Mouse (Mus musculus): Measurements from ENCODE around the gene Trak1. TPM values are rescaled to one million over a fixed set of nuclear protein-coding genes. Genes with fewer than 3 reads are reported as not detected.
A peak's percentile ranks its signal among the peaks of the same experiment; 100 is the strongest.

The Trak1 gene
- polyA plus RNA-seq, 1 experiment from 2014 or later, result 52.9 TPM

GRCm38 (mm10) chr9:121351388-121352078 lies 54.2 kb downstream of the Trak1 start:
- no peaks in the 10 kb centered on the region for H3K36me3 ChIP-seq
- no peak overlapping the region for H3K4me3 ChIP-seq (replicated peaks)
- H3K27me3 ChIP-seq (replicated peaks), result no peaks in the 10 kb centered on the region
- no peak overlapping the region for H3K4me2 ChIP-seq
- H3K27ac ChIP-seq (replicated peaks), result peak overlapping the region; percentile 58
- H3K9me3 ChIP-seq (replicated peaks), result no peaks in the 10 kb centered on the region
- H3K9ac ChIP-seq (replicated peaks), result no peak overlapping the region
- ATAC-seq (ENCODE audit: low FRiP score), result no peak
- H3K4me1 ChIP-seq, result peaks cover 77% of the 10 kb centered on the region
- 31% methylated on average over 9 of the region's 9 CpGs for WGBS

GRCm38 (mm10) chr9:121352131-121352606 lies 54.9 kb downstream of the Trak1 start:
- H3K9me3 ChIP-seq (replicated peaks), result no peaks in the 10 kb centered on the region
- ATAC-seq (ENCODE audit: low FRiP score), result no peak
- WGBS, result 22% methylated on average over 11 of the region's 11 CpGs

GRCm38 (mm10) chr9:121352726-121353125 lies 55.4 kb downstream of the Trak1 start:
- Histone ChIP-seq H3K27ac (replicated peaks) (peak overlapping the region; percentile 35; the same call in 1 of the 2 replicates), H3K9ac (replicated peaks) (no peak overlapping the region), H3K4me1 (peaks cover 72% of the 10 kb centered on the region), H3K4me3 (replicated peaks) (no peak overlapping the region), H3K9me3 (replicated peaks) (no peaks in the 10 kb centered on the region), H3K36me3 (no peaks in the 10 kb centered on the region), H3K4me2 (no peak overlapping the region), H3K27me3 (replicated peaks) (no peaks in the 10 kb centered on the region)
- ATAC-seq (ENCODE audit: low FRiP score), result no peak
- 77% methylated on average over 9 of the region's 9 CpGs for WGBS

More at GRCm38 (mm10) chr9:121352131-121352606, 54.9 kb downstream of the Trak1 start:
- H3K9ac ChIP-seq (replicated peaks), result no peak overlapping the region
- H3K4me3 ChIP-seq (replicated peaks), result no peak overlapping the region
- no peaks in the 10 kb centered on the region for H3K27me3 ChIP-seq (replicated peaks)
- peak overlapping the region; percentile 58; the same call in 1 of the 2 replicates for H3K27ac ChIP-seq (replicated peaks)
- H3K4me2 ChIP-seq, result no peak overlapping the region
- H3K4me1 ChIP-seq, result peaks cover 77% of the 10 kb centered on the region
- H3K36me3 ChIP-seq, result no peaks in the 10 kb centered on the region

- no peak for ATAC-seq (ENCODE audit: low FRiP score)
- no peak overlapping the region for H3K4me3 ChIP-seq (replicated peaks)
- H3K9me3 ChIP-seq (replicated peaks), result no peaks in the 10 kb centered on the region
- no peaks in the 10 kb centered on the region for H3K27me3 ChIP-seq (replicated peaks)
- H3K9ac ChIP-seq (replicated peaks), result no peak overlapping the region
- H3K4me2 ChIP-seq, result no peak overlapping the region
- H3K4me1 ChIP-seq, result peaks cover 74% of the 10 kb centered on the region
- WGBS, result 51% methylated on average over 4 of the region's 4 CpGs
- peak overlapping the region; percentile 78 for H3K27ac ChIP-seq (replicated peaks)
- H3K36me3 ChIP-seq, result no peaks in the 10 kb centered on the region
Measured at GRCm38 (mm10) chr9:121354792-121355390, 57.6 kb downstream of the Trak1 start.

GRCm38 (mm10) chr9:121355431-121356141 lies 58.3 kb downstream of the Trak1 start:
- H3K27me3 ChIP-seq (replicated peaks), result no peaks in the 10 kb centered on the region
- no peak overlapping the region for H3K4me3 ChIP-seq (replicated peaks)
- no peak overlapping the region for H3K9ac ChIP-seq (replicated peaks)
- H3K27ac ChIP-seq (replicated peaks), result peak overlapping the region; percentile 78
- H3K9me3 ChIP-seq (replicated peaks), result no peaks in the 10 kb centered on the region
- no peaks in the 10 kb centered on the region for H3K36me3 ChIP-seq
- H3K4me1 ChIP-seq, result peaks cover 75% of the 10 kb centered on the region
- no peak for ATAC-seq (ENCODE audit: low FRiP score)
- no peak overlapping the region for H3K4me2 ChIP-seq
- WGBS, result 49% methylated on average over 9 of the region's 9 CpGs

GRCm38 (mm10) chr9:121357102-121357501 lies 59.8 kb downstream of the Trak1 start:
- peaks cover 69% of the 10 kb centered on the region for H3K4me1 ChIP-seq

GRCm38 (mm10) chr9:121357582-121358275 lies 60.4 kb downstream of the Trak1 start:
- Histone ChIP-seq H3K4me3 (replicated peaks) (no peak overlapping the region), H3K4me1 (peaks cover 63% of the 10 kb centered on the region), H3K27ac (replicated peaks) (no peak overlapping the region; the same call in 1 of the 2 replicates), H3K27me3 (replicated peaks) (no peaks in the 10 kb centered on the region), H3K4me2 (no peak overlapping the region), H3K9ac (replicated peaks) (no peak overlapping the region), H3K36me3 (no peaks in the 10 kb centered on the region), H3K9me3 (replicated peaks) (no peaks in the 10 kb centered on the region)
- 89% methylated on average over 16 of the region's 16 CpGs for WGBS
- no peak for ATAC-seq (ENCODE audit: low FRiP score)

More at GRCm38 (mm10) chr9:121357102-121357501, 59.8 kb downstream of the Trak1 start:
- Histone ChIP-seq H3K4me3 (replicated peaks) (no peak overlapping the region), H3K9me3 (replicated peaks) (no peaks in the 10 kb centered on the region), H3K9ac (replicated peaks) (no peak overlapping the region), H3K4me2 (no peak overlapping the region), H3K36me3 (no peaks in the 10 kb centered on the region), H3K27me3 (replicated peaks) (no peaks in the 10 kb centered on the region), H3K27ac (replicated peaks) (no peak overlapping the region)
- no peak for ATAC-seq (ENCODE audit: low FRiP score)
- WGBS, result 89% methylated on average over 5 of the region's 5 CpGs

- H3K9ac ChIP-seq (replicated peaks), result no peak overlapping the region
- no peaks in the 10 kb centered on the region for H3K9me3 ChIP-seq (replicated peaks)
- H3K4me3 ChIP-seq (replicated peaks), result no peak overlapping the region
- H3K27me3 ChIP-seq (replicated peaks), result no peaks in the 10 kb centered on the region
- no peak overlapping the region for H3K4me2 ChIP-seq
- ATAC-seq (ENCODE audit: low FRiP score), result no peak
- peak overlapping the region; percentile 20; the same call in 1 of the 2 replicates for H3K27ac ChIP-seq (replicated peaks)
- WGBS, result 42% methylated on average over 8 of the region's 8 CpGs
- no peaks in the 10 kb centered on the region for H3K36me3 ChIP-seq
- H3K4me1 ChIP-seq, result peaks cover 58% of the 10 kb centered on the region
Measured at GRCm38 (mm10) chr9:121358418-121358817, 61.1 kb downstream of the Trak1 start.

GRCm38 (mm10) chr9:121359266-121359972 lies 62.1 kb downstream of the Trak1 start:
- Histone ChIP-seq H3K9me3 (replicated peaks) (no peaks in the 10 kb centered on the region), H3K36me3 (0 out of 2 replicates have a peak, but pooled peaks cover 5% of the 10 kb centered on the region), H3K9ac (replicated peaks) (no peak overlapping the region), H3K27ac (replicated peaks) (peak overlapping the region; percentile 90), H3K4me2 (no peak overlapping the region), H3K27me3 (replicated peaks) (no peaks in the 10 kb centered on the region), H3K4me1 (peaks cover 62% of the 10 kb centered on the region), H3K4me3 (replicated peaks) (no peak overlapping the region)
- 74% methylated on average over 3 of the region's 3 CpGs for WGBS
- ATAC-seq (ENCODE audit: low FRiP score), result no peak

- WGBS, result 10% methylated on average over 11 of the region's 12 CpGs
- peak overlapping the region; percentile 90 for H3K27ac ChIP-seq (replicated peaks)
- H3K4me3 ChIP-seq (replicated peaks), result no peak overlapping the region
- H3K27me3 ChIP-seq (replicated peaks), result no peaks in the 10 kb centered on the region
- H3K4me2 ChIP-seq, result peak overlapping the region; percentile 33
- peak overlapping the region; percentile 38; the same call in 1 of the 2 replicates for H3K9ac ChIP-seq (replicated peaks)
- 0 out of 2 replicates have a peak, but pooled peaks cover 7% of the 10 kb centered on the region for H3K36me3 ChIP-seq
- H3K9me3 ChIP-seq (replicated peaks), result no peaks in the 10 kb centered on the region
- ATAC-seq (ENCODE audit: low FRiP score), result peak; percentile 85
- H3K4me1 ChIP-seq, result peaks cover 55% of the 10 kb centered on the region
Measured at GRCm38 (mm10) chr9:121360327-121360954, 63.1 kb downstream of the Trak1 start.
